Mouse (Mus musculus): Measurements from ENCODE around the gene Lao1. TPM values are rescaled to one million over a fixed set of nuclear protein-coding genes. Genes with fewer than 3 reads are reported as not detected.
"Not testable (repeated sequence)": the region's sequence is repeated elsewhere in the genome, so short reads cannot be mapped to it uniquely, and the experiment has no call there.

Gene Lao1
- not detected in 2 replicates for polyA plus RNA-seq (2014; fragmentation: Nextera tagmentation; extraction: Ambion mirVana)

DNA sequence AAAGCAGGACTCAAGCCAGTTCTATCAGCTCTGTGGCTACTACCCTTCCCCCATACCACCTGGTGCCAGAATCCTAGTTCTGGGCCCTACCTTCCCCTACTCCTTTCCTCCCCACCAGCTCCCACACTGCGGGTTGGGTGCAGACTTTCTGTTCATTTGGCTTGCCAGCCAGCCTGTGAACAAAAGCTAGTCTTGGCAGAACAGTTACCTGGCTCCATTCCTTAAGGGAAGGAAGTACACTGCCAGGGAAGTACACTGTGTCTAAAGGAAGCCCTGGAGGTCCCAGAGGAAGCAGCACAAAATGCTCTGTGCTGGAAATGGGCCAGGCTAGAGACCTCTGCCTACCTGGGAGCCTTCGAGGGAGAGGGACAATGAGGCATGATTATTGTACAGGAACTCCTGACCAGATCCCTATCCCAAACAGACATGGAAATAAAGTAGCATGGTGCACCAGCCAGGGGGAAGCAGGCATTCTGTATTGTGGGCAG lies at the start of gene Lao1:
TSS of gene Lao1 (plus strand) at position 438 of the 488 bp plus-strand sequence.
- no peak for ATAC-seq (ENCODE audit: insufficient number of reproducible peaks, insufficient read depth, low FRiP score, low read depth)
- H3K4me1 ChIP-seq (ENCODE audit: control insufficient read depth, insufficient read depth, low read length), result no peaks in the 10 kb centered on the region
- no peaks in the 10 kb centered on the region for H3K36me3 ChIP-seq (ENCODE audit: control insufficient read depth, insufficient read depth, low read length)
- no peaks in the 10 kb centered on the region for H3K9me3 ChIP-seq (ENCODE audit: control insufficient read depth, low read depth, low read length)
- no peak within 1 kb of the TSS for H3K4me2 ChIP-seq (replicated peaks; ENCODE audit: low read depth, low read length)
- H3K27ac ChIP-seq (ENCODE audit: low read length), result no peak within 1 kb of the TSS
- H3K9ac ChIP-seq (replicated peaks; ENCODE audit: low read depth, low read length), result no peak within 1 kb of the TSS
- no peak within 1 kb of the TSS for H3K4me3 ChIP-seq (ENCODE audit: low read depth, low read length)
- H3K27me3 ChIP-seq (ENCODE audit: control insufficient read depth, insufficient read depth, low read length), result no peaks in the 10 kb centered on the region
- 72% methylated on average over 2 of the region's 2 CpGs for WGBS

DNA sequence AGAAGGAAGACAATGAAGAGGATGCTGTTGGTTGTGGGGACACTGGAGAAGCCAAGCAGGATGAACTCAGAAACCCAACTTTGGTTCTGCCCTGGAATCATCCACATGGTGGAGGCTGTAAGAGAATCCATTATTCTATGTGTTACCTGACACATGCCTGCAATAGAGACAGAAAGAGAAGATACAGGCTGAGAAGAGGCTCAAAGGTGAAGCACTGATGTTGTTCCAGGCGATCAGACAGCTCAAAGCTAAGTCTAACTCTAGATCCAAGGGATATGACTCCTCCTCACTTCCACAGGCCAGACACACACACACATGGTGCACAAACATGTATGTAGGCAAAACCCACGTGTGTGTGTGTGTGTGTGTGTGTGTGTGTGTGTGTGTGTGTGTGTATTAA lies 44.0 kb upstream of the Lao1 start, which contains the start of gene Olfr1329:
TSS of gene Olfr1329 (minus strand) at position 101 of the 400 bp plus-strand sequence.
- not testable (repeated sequence) for H3K4me2 ChIP-seq (replicated peaks; ENCODE audit: low read depth, low read length); ATAC-seq (ENCODE audit: insufficient number of reproducible peaks, insufficient read depth, low FRiP score, low read depth); H3K4me3 ChIP-seq (ENCODE audit: low read depth, low read length); H3K9me3 ChIP-seq (ENCODE audit: control insufficient read depth, low read depth, low read length); H3K36me3 ChIP-seq (ENCODE audit: control insufficient read depth, insufficient read depth, low read length); H3K27me3 ChIP-seq (ENCODE audit: control insufficient read depth, insufficient read depth, low read length); H3K27ac ChIP-seq (ENCODE audit: low read length); H3K9ac ChIP-seq (replicated peaks; ENCODE audit: low read depth, low read length); H3K4me1 ChIP-seq (ENCODE audit: control insufficient read depth, insufficient read depth, low read length)
- 66% methylated on average over 2 of the region's 2 CpGs for WGBS

DNA sequence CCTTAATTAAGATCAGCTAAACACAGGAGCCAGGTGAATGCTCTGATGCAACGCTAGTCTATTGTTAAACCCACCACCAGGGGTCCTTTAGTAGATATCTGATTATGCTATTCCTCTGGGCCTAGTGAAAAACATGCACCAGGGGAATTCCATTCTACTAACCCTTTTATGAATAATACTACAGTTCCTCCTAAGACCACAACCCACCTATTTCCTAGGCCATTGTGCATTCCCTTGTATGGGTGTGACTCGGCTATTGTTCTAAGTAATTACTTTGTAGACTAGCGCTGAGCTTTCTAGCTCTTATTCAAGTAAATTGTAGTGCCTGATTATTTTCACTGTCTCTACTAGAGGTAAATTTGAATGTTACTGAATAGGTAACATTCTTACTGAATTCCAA lies 30.1 kb upstream of the Lao1 start:
- ATAC-seq (ENCODE audit: insufficient number of reproducible peaks, insufficient read depth, low FRiP score, low read depth); H3K4me2 ChIP-seq (replicated peaks; ENCODE audit: low read depth, low read length); H3K27me3 ChIP-seq (ENCODE audit: control insufficient read depth, insufficient read depth, low read length): not testable (repeated sequence)

DNA sequence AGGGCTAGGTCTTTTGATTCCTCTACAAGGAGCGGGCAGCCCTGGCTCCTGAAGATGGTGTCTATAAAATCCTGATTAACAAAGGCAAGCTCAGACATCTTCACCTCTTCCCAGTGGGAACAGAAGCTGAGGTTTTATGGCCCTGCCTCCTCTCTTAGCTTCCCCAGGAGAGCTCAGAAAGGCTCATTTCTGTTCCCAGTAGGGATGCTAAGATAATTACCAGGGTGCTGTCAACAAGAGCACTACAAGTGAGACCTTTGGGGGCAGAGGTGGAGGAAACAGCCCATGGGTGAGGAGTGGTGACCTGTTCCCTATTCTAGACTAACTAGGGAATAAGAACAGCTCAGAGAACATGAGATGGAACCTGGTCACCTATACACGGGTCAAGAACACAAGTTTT lies 22.9 kb upstream of the Lao1 start, which contains the start of gene Olfr1328:
TSS of gene Olfr1328 (minus strand) at position 101 of the 400 bp plus-strand sequence.
- no peak within 1 kb of the TSS for H3K4me3 ChIP-seq (ENCODE audit: low read depth, low read length)
- H3K27ac ChIP-seq (ENCODE audit: low read length), result no peak within 1 kb of the TSS
- H3K9me3 ChIP-seq (ENCODE audit: control insufficient read depth, low read depth, low read length), result no peaks in the 10 kb centered on the region
- H3K4me2 ChIP-seq (replicated peaks; ENCODE audit: low read depth, low read length), result no peak within 1 kb of the TSS
- no peaks in the 10 kb centered on the region for H3K36me3 ChIP-seq (ENCODE audit: control insufficient read depth, insufficient read depth, low read length)
- ATAC-seq (ENCODE audit: insufficient number of reproducible peaks, insufficient read depth, low FRiP score, low read depth), result no peak
- no peak within 1 kb of the TSS for H3K9ac ChIP-seq (replicated peaks; ENCODE audit: low read depth, low read length)
- no peaks in the 10 kb centered on the region for H3K27me3 ChIP-seq (ENCODE audit: control insufficient read depth, insufficient read depth, low read length)
- no peaks in the 10 kb centered on the region for H3K4me1 ChIP-seq (ENCODE audit: control insufficient read depth, insufficient read depth, low read length)
- WGBS, result 75% methylated on average over 2 of the region's 2 CpGs

More for the DNA sequence above, 30.1 kb upstream of the Lao1 start:
- H3K9ac ChIP-seq (replicated peaks; ENCODE audit: low read depth, low read length); H3K27ac ChIP-seq (ENCODE audit: low read length); H3K9me3 ChIP-seq (ENCODE audit: control insufficient read depth, low read depth, low read length); H3K36me3 ChIP-seq (ENCODE audit: control insufficient read depth, insufficient read depth, low read length); H3K4me1 ChIP-seq (ENCODE audit: control insufficient read depth, insufficient read depth, low read length); H3K4me3 ChIP-seq (ENCODE audit: low read depth, low read length): not testable (repeated sequence)
- WGBS, result 86% methylated on average over 3 of the region's 3 CpGs

DNA sequence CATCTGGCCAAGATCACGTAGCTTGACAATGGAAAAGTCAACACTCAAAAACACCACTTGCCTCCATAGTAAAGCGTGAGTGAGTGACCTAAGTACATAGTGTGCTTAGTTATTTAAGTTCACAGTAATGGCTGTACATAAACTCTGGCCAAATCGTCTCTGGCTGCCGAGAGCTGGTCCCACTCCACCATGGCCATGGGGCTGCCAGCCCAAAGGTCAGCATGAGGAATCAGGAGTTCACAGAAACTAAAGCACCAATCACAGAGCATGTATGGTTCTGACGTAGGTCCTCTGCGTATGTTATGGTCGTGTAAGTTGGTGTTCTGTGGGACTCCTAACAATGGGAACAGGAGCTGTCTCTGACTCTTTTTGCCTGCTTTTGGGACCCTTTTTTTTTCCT lies 2.6 kb upstream of the Lao1 start:
- Histone ChIP-seq H3K27me3 (ENCODE audit: control insufficient read depth, insufficient read depth, low read length) (no peaks in the 10 kb centered on the region), H3K36me3 (ENCODE audit: control insufficient read depth, insufficient read depth, low read length) (no peaks in the 10 kb centered on the region), H3K4me1 (ENCODE audit: control insufficient read depth, insufficient read depth, low read length) (no peaks in the 10 kb centered on the region), H3K9ac (replicated peaks; ENCODE audit: low read depth, low read length) (no peak overlapping the region), H3K4me2 (replicated peaks; ENCODE audit: low read depth, low read length) (no peak overlapping the region), H3K9me3 (ENCODE audit: control insufficient read depth, low read depth, low read length) (no peaks in the 10 kb centered on the region), H3K4me3 (ENCODE audit: low read depth, low read length) (no peak overlapping the region), H3K27ac (ENCODE audit: low read length) (no peak overlapping the region)
- 83% methylated on average over 7 of the region's 7 CpGs for WGBS
- ATAC-seq (ENCODE audit: insufficient number of reproducible peaks, insufficient read depth, low FRiP score, low read depth), result no peak

DNA sequence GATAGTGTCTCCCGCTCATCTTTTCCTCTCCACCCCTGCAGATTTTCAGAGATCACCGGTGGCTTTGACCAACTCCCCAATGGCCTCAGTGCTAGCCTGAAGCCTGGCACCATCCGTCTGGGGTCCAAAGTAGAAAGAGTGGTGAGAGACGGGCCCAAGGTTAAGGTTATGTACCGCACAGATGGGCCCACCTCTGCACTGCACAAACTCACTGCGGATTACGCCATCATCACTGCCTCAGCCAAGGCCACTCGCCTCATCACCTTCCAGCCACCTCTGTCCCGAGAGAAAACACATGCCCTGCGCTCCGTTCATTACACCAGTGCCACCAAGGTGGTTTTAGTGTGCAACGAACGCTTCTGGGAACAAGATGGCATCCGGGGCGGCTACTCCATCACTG lies 6.3 kb downstream of the Lao1 start:
- Histone ChIP-seq H3K27me3 (ENCODE audit: control insufficient read depth, insufficient read depth, low read length) (no peaks in the 10 kb centered on the region), H3K9me3 (ENCODE audit: control insufficient read depth, low read depth, low read length) (no peaks in the 10 kb centered on the region), H3K4me1 (ENCODE audit: control insufficient read depth, insufficient read depth, low read length) (no peaks in the 10 kb centered on the region), H3K9ac (replicated peaks; ENCODE audit: low read depth, low read length) (no peak overlapping the region), H3K27ac (ENCODE audit: low read length) (no peak overlapping the region), H3K36me3 (ENCODE audit: control insufficient read depth, insufficient read depth, low read length) (no peaks in the 10 kb centered on the region), H3K4me2 (replicated peaks; ENCODE audit: low read depth, low read length) (no peak overlapping the region), H3K4me3 (ENCODE audit: low read depth, low read length) (no peak overlapping the region)
- no peak for ATAC-seq (ENCODE audit: insufficient number of reproducible peaks, insufficient read depth, low FRiP score, low read depth)
- WGBS, result 90% methylated on average over 15 of the region's 15 CpGs

DNA sequence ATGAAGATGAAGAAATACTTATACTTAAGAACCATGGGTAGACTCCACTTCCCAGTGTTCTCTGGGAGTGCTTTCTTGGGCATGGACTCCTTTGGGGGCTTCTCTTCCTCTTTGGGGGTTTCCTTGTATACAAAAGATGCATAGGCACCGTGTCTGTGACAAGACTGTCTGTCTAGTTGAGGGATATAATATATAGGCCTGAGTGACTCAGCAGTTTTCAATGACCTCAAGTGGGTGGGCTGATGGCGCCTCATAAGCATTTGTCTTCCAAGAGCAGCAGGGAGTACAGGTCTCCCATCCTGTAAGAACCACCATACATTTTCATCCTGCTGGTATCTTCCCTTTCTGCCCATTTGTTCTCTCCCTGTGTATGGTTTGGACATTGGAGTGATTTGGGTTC lies 11.9 kb downstream of the Lao1 start:
- H3K4me1 ChIP-seq (ENCODE audit: control insufficient read depth, insufficient read depth, low read length), result no peaks in the 10 kb centered on the region
- H3K4me3 ChIP-seq (ENCODE audit: low read depth, low read length), result no peak overlapping the region
- H3K9me3 ChIP-seq (ENCODE audit: control insufficient read depth, low read depth, low read length), result no peaks in the 10 kb centered on the region
- H3K27ac ChIP-seq (ENCODE audit: low read length), result no peak overlapping the region
- no peak overlapping the region for H3K4me2 ChIP-seq (replicated peaks; ENCODE audit: low read depth, low read length)
- no peak overlapping the region for H3K9ac ChIP-seq (replicated peaks; ENCODE audit: low read depth, low read length)
- no peaks in the 10 kb centered on the region for H3K27me3 ChIP-seq (ENCODE audit: control insufficient read depth, insufficient read depth, low read length)
- no peaks in the 10 kb centered on the region for H3K36me3 ChIP-seq (ENCODE audit: control insufficient read depth, insufficient read depth, low read length)
- ATAC-seq (ENCODE audit: insufficient number of reproducible peaks, insufficient read depth, low FRiP score, low read depth), result no peak
- 66% methylated on average over 2 of the region's 2 CpGs for WGBS

DNA sequence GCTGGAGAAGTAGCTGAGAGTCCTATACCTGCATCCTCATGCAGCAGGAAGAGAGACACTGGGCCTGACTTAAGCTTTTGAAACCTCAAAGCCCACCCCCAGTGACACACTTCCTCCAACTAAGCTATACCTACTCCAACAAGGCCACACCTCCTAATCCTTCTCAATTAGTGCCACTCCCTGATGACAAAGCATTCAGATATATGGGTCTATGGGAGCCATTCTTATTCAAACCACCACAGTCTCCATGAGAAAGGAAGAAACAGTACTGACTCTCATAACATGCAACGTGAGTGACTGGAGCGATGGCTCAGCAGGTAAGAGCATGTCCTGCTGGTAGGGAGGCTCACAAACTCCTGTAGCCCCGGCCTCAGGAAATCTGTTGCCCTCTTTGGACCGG lies 23.9 kb downstream of the Lao1 start:
- Histone ChIP-seq H3K9me3 (ENCODE audit: control insufficient read depth, low read depth, low read length) (no peaks in the 10 kb centered on the region), H3K27me3 (ENCODE audit: control insufficient read depth, insufficient read depth, low read length) (no peaks in the 10 kb centered on the region), H3K27ac (ENCODE audit: low read length) (no peak overlapping the region), H3K36me3 (ENCODE audit: control insufficient read depth, insufficient read depth, low read length) (no peaks in the 10 kb centered on the region), H3K4me1 (ENCODE audit: control insufficient read depth, insufficient read depth, low read length) (no peaks in the 10 kb centered on the region), H3K4me2 (replicated peaks; ENCODE audit: low read depth, low read length) (no peak overlapping the region), H3K9ac (replicated peaks; ENCODE audit: low read depth, low read length) (no peak overlapping the region), H3K4me3 (ENCODE audit: low read depth, low read length) (no peak overlapping the region)
- ATAC-seq (ENCODE audit: insufficient number of reproducible peaks, insufficient read depth, low FRiP score, low read depth), result no peak
- WGBS, result 91% methylated on average over 4 of the region's 4 CpGs

DNA sequence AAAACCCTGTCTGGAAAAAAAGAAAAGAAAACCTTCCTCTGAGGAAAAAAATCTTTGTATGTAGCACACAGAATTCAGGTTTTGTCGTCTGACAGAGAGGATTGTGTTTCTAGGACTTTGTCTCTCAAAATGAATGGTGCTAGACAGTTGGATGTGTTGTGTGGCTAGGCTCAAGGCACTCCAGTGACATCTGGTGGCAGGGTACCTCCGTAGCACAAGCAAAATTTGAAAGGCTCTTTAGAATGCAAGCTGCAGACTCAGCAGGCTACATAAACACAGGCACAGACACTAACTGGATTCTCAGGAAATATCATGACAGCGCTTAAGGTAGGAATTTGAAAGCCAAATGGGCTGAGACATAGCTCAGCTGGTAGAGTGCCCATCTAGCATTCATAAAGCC lies 27.2 kb downstream of the Lao1 start:
- H3K27ac ChIP-seq (ENCODE audit: low read length), result no peak overlapping the region
- no peaks in the 10 kb centered on the region for H3K27me3 ChIP-seq (ENCODE audit: control insufficient read depth, insufficient read depth, low read length)
- no peak overlapping the region for H3K9ac ChIP-seq (replicated peaks; ENCODE audit: low read depth, low read length)
- no peaks in the 10 kb centered on the region for H3K9me3 ChIP-seq (ENCODE audit: control insufficient read depth, low read depth, low read length)
- H3K4me2 ChIP-seq (replicated peaks; ENCODE audit: low read depth, low read length), result no peak overlapping the region
- no peaks in the 10 kb centered on the region for H3K4me1 ChIP-seq (ENCODE audit: control insufficient read depth, insufficient read depth, low read length)
- ATAC-seq (ENCODE audit: insufficient number of reproducible peaks, insufficient read depth, low FRiP score, low read depth), result no peak
- 4% methylated on average over 3 of the region's 3 CpGs for WGBS
- no peak overlapping the region for H3K4me3 ChIP-seq (ENCODE audit: low read depth, low read length)
- no peaks in the 10 kb centered on the region for H3K36me3 ChIP-seq (ENCODE audit: control insufficient read depth, insufficient read depth, low read length)
